Mouse (Mus musculus) left cerebral cortex, postnatal 4 days (tissue): ENCODE results near the gene Tacc2. TPM values are rescaled to one million over a fixed set of nuclear protein-coding genes. Genes with fewer than 3 reads are reported as not detected.
A peak's percentile ranks its signal among the peaks of the same experiment; 100 is the strongest.

Source experiments
- DNase-seq: peaks from one replicate; pipeline ENCODE4 v3.0.0-alpha.2; 2022
- intact Hi-C: fragments of 180-260 bp; cut with DNase I; formaldehyde crosslinking; loops from one replicate; pipeline ENCODE4 v1.15.1; 2025
- total RNA-seq, 2 experiments: library from RNA; stranded (reverse); gene quantifications; 2 replicates each; pipeline ENCODE4 v1.2.3; 2021

Gene Tacc2
- total RNA-seq, 2 experiments from 2014 or later, result 101 to 102 TPM

- DNase-seq, result peak; percentile 26
- intact Hi-C loops, result no loop called here
Observed at GRCm38 (mm10) chr7:130709372-130710274, 132.4 kb downstream of the Tacc2 start.

- intact Hi-C loops, result no loop called here
- DNase-seq, result no peak
Observed at GRCm38 (mm10) chr7:130711851-130712250, 134.6 kb downstream of the Tacc2 start.

- no peak for DNase-seq
- intact Hi-C loops, result no loop called here
Observed at GRCm38 (mm10) chr7:130713319-130713718, 136.1 kb downstream of the Tacc2 start.

GRCm38 (mm10) chr7:130715467-130715866 lies 138.2 kb downstream of the Tacc2 start:
- intact Hi-C loops, result no loop called here
- peak; percentile 62 for DNase-seq

- DNase-seq, result no peak
- intact Hi-C loops, result no loop called here
Observed at GRCm38 (mm10) chr7:130716341-130716740, 139.1 kb downstream of the Tacc2 start.

- intact Hi-C loops, result no loop called here
- DNase-seq, result no peak
Observed at GRCm38 (mm10) chr7:130716989-130717388, 139.8 kb downstream of the Tacc2 start.

- DNase-seq, result no peak
- intact Hi-C loops, result no loop called here
Observed at GRCm38 (mm10) chr7:130719931-130720598, 142.8 kb downstream of the Tacc2 start.

GRCm38 (mm10) chr7:130720646-130721335 lies 143.6 kb downstream of the Tacc2 start:
- DNase-seq, result no peak
- intact Hi-C loops, result no loop called here

GRCm38 (mm10) chr7:130726185-130726584 lies 148.9 kb downstream of the Tacc2 start:
- intact Hi-C loops, result no loop called here
- DNase-seq, result no peak

- no peak for DNase-seq
Observed at GRCm38 (mm10) chr7:130726724-130727422, 149.6 kb downstream of the Tacc2 start.

GRCm38 (mm10) chr7:130727560-130727959 lies 150.3 kb downstream of the Tacc2 start:
- intact Hi-C loops, result no loop called here

More at GRCm38 (mm10) chr7:130726724-130727422, 149.6 kb downstream of the Tacc2 start:
- intact Hi-C loops, result no loop called here

GRCm38 (mm10) chr7:130731792-130732191 lies 154.6 kb downstream of the Tacc2 start:
- intact Hi-C loops, result loop anchor here (5.0 kb wide), 1 partner anchor 39 kb away; no protein-coding TSS in a partner anchor
- no peak for DNase-seq

More at GRCm38 (mm10) chr7:130727560-130727959, 150.3 kb downstream of the Tacc2 start:
- DNase-seq, result no peak

- intact Hi-C loops, result loop anchor here (5.0 kb wide), 1 partner anchor 41 kb away; no protein-coding TSS in a partner anchor
- DNase-seq, result no peak
Observed at GRCm38 (mm10) chr7:130732908-130733307, 155.7 kb downstream of the Tacc2 start.

GRCm38 (mm10) chr7:130733423-130733822 lies 156.2 kb downstream of the Tacc2 start:
- intact Hi-C loops, result loop anchor here (5.0 kb wide), 1 partner anchor 41 kb away; no protein-coding TSS in a partner anchor
- no peak for DNase-seq

GRCm38 (mm10) chr7:130734195-130734787 lies 157.1 kb downstream of the Tacc2 start:
- no peak for DNase-seq
- intact Hi-C loops, result loop anchor here (5.0 kb wide), 1 partner anchor 42 kb away; no protein-coding TSS in a partner anchor

- intact Hi-C loops, result no loop called here
- no peak for DNase-seq
Observed at GRCm38 (mm10) chr7:130741099-130741498, 163.9 kb downstream of the Tacc2 start.

GRCm38 (mm10) chr7:130743239-130744025 lies 166.2 kb downstream of the Tacc2 start:
- no peak for DNase-seq
- intact Hi-C loops, result no loop called here

- intact Hi-C loops, result no loop called here
- no peak for DNase-seq
Observed at GRCm38 (mm10) chr7:130749165-130749564, 171.9 kb downstream of the Tacc2 start.
